ENCODE assay signal across 18 mouse cellular contexts in genomic region chr8:122979865-122980509, GRCm38 (mm10).
A peak's percentile ranks its signal among the peaks of the same experiment; 100 is the strongest.
DNase-seq lines count a peak whose midpoint lies in the region; ATAC-seq and TF ChIP-seq lines count a peak whose summit lies in the region.
"Had no signal": no experiment of that assay in that cellular context is flagged by ENCODE, and none has a peak within 500 bp of the region (broad histone marks: within the 10 kb centered on the region; RNA-seq: fewer than 3 reads in every experiment).

No protein-coding gene starts in this region.

- no peak for TF ChIP-seq CTCF in heart, adult 2 months (IDR thresholded peaks at IDR 0.05)

- peak overlapping the region; percentile 0; the same call in 1 of the 2 replicates for H3K27ac ChIP-seq in heart, embryonic 13.5 days (replicated peaks)
- peak overlapping the region; percentile 52; the same call in 1 of the 2 replicates for H3K27ac ChIP-seq in limb, embryonic 15.5 days
- no peak overlapping the region for H3K27ac ChIP-seq in heart, adult 2 months
- H3K27ac ChIP-seq: layer of hippocampus, adult 2 months; liver, embryonic 14.5 days; midbrain, embryonic 10.5 days had no signal

- no peaks in the 10 kb centered on the region for H3K27me3 ChIP-seq in heart, embryonic 13.5 days (replicated peaks)
- H3K27me3 ChIP-seq in limb, embryonic 15.5 days: no peaks in the 10 kb centered on the region
- H3K27me3 ChIP-seq in heart, adult 2 months (ENCODE audit: control insufficient read depth, insufficient read depth, low read length): no peaks in the 10 kb centered on the region
- H3K27me3 ChIP-seq: Patski had no signal

- H3K9me3 ChIP-seq in heart, embryonic 13.5 days: no peaks in the 10 kb centered on the region
- no peaks in the 10 kb centered on the region for H3K9me3 ChIP-seq in limb, embryonic 15.5 days
- H3K9me3 ChIP-seq: midbrain, embryonic 10.5 days had no signal

- no peak overlapping the region for H3K4me3 ChIP-seq in heart, embryonic 13.5 days
- H3K4me3 ChIP-seq in limb, embryonic 15.5 days: no peak overlapping the region
- no peak overlapping the region for H3K4me3 ChIP-seq in heart, adult 2 months
- H3K4me3 ChIP-seq: erythroblast, embryonic 14.5 days; layer of hippocampus, adult 2 months; midbrain, embryonic 10.5 days had no signal

- no peak for DNase-seq in heart, adult 9 months (ENCODE audit: low spot score in 2 of 2)
- DNase-seq in 416B (ENCODE audit: low read depth): peak; percentile 55
- DNase-seq in T-cell, adult 2 months (ENCODE audit: low spot score): peak; percentile 50
- DNase-seq in retina, postnatal 1 day: no peak
- no peak for DNase-seq in urinary bladder, postnatal 4 days (ENCODE audit: low spot score in 2 of 2)
- DNase-seq in heart, adult 2 months: no peak
- DNase-seq: adrenal gland, postnatal 14 days; heart, adult 18-20 months; kidney, adult 9 months; right cerebral cortex, adult 18-20 months; thymus, postnatal 25 days had no signal

- TF ChIP-seq EP300 in heart, adult 2 months (IDR thresholded peaks at IDR 0.05; ENCODE audit: insufficient read depth, low read depth, low read length): no peak

- H3K4me1 ChIP-seq in heart, embryonic 13.5 days: peaks cover 40% of the 10 kb centered on the region
- H3K4me1 ChIP-seq in limb, embryonic 15.5 days: peaks cover 27% of the 10 kb centered on the region
- H3K4me1 ChIP-seq in heart, adult 2 months (ENCODE audit: control insufficient read depth, insufficient read depth, low read length): peaks cover 27% of the 10 kb centered on the region

- H3K36me3 ChIP-seq in heart, embryonic 13.5 days: no peaks in the 10 kb centered on the region
- no peaks in the 10 kb centered on the region for H3K36me3 ChIP-seq in limb, embryonic 15.5 days
- H3K36me3 ChIP-seq in heart, adult 2 months (ENCODE audit: control insufficient read depth, insufficient read depth, low read length): peaks cover 17% of the 10 kb centered on the region

- peaks cover 12% of the 10 kb centered on the region for H3K79me2 ChIP-seq in heart, adult 2 months (replicated peaks; ENCODE audit: control insufficient read depth, insufficient read depth, low read length)

- H3K9ac ChIP-seq in heart, embryonic 13.5 days: no peak overlapping the region
- no peak overlapping the region for H3K9ac ChIP-seq in limb, embryonic 15.5 days
- no peak overlapping the region for H3K9ac ChIP-seq in heart, adult 2 months (ENCODE audit: low read depth, low read length)
- H3K9ac ChIP-seq: liver, embryonic 14.5 days had no signal

- no peak for TF ChIP-seq POLR2A in heart, adult 2 months (IDR thresholded peaks at IDR 0.05; ENCODE audit: insufficient read depth, low read depth, low read length)

- no peak for ATAC-seq in heart, embryonic 13.5 days (ENCODE audit: extremely low read depth, insufficient number of reproducible peaks, low FRiP score, low TSS enrichment)
- ATAC-seq in limb, embryonic 15.5 days (ENCODE audit: insufficient number of reproducible peaks, low FRiP score, low TSS enrichment, low read depth): no peak
- ATAC-seq: Patski had no signal

- no peak overlapping the region for H3K4me2 ChIP-seq in heart, embryonic 13.5 days
- no peak overlapping the region for H3K4me2 ChIP-seq in limb, embryonic 15.5 days

- intact Hi-C loops in heart, adult 2 months (cut with DNase I): loop anchor here (5.0 kb wide), 1 partner anchor 68 kb away; no protein-coding TSS in a partner anchor

- 74% methylated on average over 10 of the region's 10 CpGs for WGBS in heart, embryonic 13.5 days
- 51% methylated on average over 10 of the region's 10 CpGs for WGBS in limb, embryonic 15.5 days
- WGBS in heart, adult 2 months: 24% methylated on average over 10 of the region's 10 CpGs

Comparison
In these comparisons a context has a peak if more than half of its experiments do, and no peak if none do; other contexts are left out.
1. DNase-seq: peak in 416B (single experiment) and T-cell, adult 2 months (single experiment); none in heart, adult 9 months (0 of 2), retina, postnatal 1 day (single experiment), urinary bladder, postnatal 4 days (0 of 2) and heart, adult 2 months (0 of 2).